Mouse (Mus musculus) lung, postnatal 4 days (tissue): Measurements from ENCODE around the gene Ap1g2.

ENCODE experiments used
- DNase-seq, 2 experiments: peaks; one replicate each; pipeline ENCODE4 v3.0.0; 2021

Ap1g2 gene

DNA sequence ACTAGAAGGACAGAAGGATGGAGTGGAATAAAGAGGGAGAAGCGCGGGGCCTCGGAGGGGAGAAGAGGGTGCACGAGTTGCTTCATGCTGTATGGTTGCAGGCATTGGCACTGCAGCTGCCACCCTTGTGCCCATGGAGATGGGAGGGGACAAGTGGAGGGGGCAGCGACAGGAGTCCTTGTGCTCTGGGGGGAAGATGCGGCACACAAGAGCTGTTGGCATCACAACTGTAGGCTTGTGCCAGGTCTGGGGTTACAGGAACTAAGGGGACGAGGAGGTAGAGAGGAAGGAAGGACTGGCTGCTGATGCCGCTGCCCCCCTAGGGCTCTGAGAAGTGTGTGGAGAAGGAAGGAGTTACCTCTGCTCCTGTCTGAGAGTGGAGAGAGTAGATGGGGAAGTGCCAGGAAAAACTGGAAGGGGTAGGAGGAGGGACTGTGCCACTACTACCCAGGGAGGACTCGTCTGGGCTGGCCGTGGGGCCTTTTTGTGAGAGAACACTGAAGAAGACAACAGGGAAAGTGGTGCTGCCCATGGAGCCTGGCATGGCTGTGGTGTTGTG lies 52.1 kb downstream of the Ap1g2 start:
- DNase-seq, result no peak

DNA sequence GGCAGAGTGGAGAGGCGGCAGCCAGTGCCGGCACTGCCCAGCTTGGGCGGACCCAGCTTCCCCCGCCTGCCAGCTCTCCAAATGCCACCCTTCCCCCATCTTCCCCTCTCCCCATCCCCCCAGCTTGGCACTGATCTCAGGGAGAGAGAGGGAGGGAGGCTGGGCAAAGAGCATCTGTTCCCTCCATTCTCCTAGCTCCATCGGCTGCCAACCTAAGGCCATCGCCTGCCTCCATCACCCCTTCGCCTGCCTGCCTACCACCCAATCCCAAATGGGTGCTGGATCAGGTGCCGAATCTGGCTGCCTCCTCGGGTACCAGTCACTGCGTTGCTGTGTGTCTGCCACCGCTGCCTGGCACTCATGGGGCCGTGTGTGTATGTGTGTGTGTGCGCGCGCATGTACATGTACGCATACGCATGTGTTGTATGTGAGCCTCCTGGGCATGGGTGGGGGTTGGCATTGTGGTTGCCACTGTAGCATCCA lies 52.6 kb downstream of the Ap1g2 start:
- DNase-seq, result no peak

DNA sequence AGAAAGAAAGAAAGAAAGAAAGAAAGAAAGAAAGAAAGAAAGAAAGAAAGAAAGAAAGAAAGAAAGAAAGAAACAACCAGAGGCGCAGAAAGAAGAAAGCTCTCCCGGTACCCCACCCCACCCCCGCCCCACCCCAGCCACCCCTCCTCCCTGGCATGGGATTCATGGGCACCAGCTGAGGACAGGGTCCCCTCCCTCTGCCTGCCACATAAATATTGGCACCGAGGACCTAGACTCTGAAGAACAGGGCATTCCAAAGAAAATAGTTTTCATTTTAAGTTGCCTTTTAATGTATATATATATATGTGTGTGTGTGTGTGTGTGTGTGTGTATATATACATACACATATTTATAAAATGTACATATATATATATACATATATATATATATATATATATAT lies 53.3 kb downstream of the Ap1g2 start:
- DNase-seq, result no peak

DNA sequence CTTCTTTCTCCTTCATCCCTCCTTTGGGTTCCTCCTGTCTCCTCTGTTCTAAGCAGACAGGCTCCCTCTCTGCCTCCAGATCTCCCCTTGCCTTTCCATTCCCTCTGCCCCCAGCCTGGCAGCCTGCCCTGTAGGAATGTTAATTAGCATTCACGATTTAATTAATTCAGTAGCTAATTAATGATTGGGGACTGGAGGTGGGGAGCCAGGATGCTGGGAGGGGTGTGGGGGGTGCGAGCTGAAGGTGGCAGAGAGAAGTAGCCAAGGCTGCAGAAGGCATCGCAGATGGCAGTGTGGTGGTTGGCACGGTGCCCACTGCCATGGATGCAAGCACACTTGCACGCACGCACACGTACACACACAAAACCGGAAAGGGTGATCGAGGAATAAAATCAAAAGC lies 53.9 kb downstream of the Ap1g2 start:
- DNase-seq, result no peak
